Mouse (Mus musculus) brain, embryonic 14.5 days (tissue): Measurements from ENCODE around the gene Skiv2l.
"Not testable (repeated sequence)": the region's sequence is repeated elsewhere in the genome, so short reads cannot be mapped to it uniquely, and the experiment has no call there.

Source experiments
- CTCF ChIP-seq: fragments of 200-500 bp; IDR thresholded peaks from 2 replicates; pipeline ENCODE4 v1.5.1; 2012; ENCODE audit warnings: inconsistent platforms, mild to moderate bottlenecking, moderate library complexity, borderline replicate concordance; ENCODE audit not compliant: insufficient read depth, insufficient read length; ENCODE audit errors: extremely low read depth
- POLR2A ChIP-seq: fragments of 200-500 bp; IDR thresholded peaks from 2 replicates; pipeline ENCODE4 v1.6.1; 2012; ENCODE audit warnings: mild to moderate bottlenecking, inconsistent platforms, borderline replicate concordance; ENCODE audit not compliant: poor library complexity, insufficient read depth, insufficient read length, severe bottlenecking; ENCODE audit errors: extremely low read depth

DNA sequence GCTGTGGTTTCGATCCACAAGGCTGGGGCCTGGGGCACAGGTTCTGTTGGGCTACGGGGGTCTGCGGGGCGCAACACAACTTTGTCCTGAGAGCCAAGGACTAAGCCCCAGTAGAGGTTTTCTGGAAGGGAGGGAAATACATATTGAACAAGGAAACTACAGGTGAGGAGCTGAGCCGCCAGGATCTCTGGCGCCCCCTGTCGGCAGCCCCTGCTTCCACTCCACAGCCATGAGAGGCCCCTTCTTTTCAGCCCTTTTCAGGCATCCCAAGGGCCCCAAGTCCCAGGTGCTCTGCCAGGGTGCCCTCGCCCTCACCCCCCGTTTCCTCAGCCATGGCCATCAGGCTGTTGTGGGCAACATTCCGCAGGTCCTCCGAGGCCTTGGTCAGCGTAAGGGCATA lies 36.3 kb downstream of the Skiv2l start:
- peak; percentile 71 for TF ChIP-seq CTCF
- not testable (repeated sequence) for TF ChIP-seq POLR2A
